ENCODE assay signal across 16 mouse cellular contexts in the genomic region with DNA sequence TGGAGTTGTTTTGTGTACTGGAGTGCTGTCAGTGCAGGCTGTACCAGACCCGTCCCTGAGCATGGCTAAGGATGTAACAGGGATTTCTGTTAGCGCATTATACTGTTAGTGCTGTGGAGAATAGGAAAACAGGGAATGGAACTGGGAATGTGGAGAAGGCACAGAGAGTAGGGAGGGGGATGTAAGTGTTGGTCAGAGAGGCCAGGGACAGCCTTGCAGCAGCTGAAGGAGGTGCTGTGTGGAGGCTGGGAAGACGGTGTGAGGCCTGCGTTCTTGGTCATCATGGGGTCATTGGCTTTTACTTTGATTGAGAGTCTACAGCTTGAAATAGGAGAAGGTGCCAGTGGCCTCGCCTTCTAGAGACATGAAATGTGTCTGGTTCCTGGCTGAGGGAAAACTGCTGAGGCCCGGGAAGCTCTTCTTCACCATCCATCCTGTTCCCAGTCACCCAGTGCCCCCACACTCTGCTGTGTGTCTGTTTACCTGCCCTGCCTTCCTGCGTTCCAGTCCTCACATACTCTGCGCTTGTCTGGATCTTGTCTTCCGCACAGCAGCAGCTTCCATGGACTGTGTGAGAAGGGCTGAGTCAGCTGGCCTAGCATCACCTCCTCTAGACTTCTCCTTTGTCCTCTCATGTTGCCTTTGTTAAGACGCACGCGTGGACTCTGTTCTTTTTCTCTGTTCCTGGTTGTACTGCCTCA. TPM values are rescaled to one million over a fixed set of nuclear protein-coding genes. Genes with fewer than 3 reads are reported as not detected.
DNase-seq lines count a peak whose midpoint lies in the region; ATAC-seq lines count a peak whose summit lies in the region.
"Had no signal": no experiment of that assay in that cellular context is flagged by ENCODE, and none has a peak within 500 bp of the region (broad histone marks: within the 10 kb centered on the region; RNA-seq: fewer than 3 reads in every experiment).

No protein-coding gene starts in this region.

- no peak overlapping the region for H3K9ac ChIP-seq in forebrain, embryonic 16.5 days (replicated peaks; ENCODE audit: low read depth, low read length)
- no peak overlapping the region for H3K9ac ChIP-seq in kidney, embryonic 15.5 days
- no peak overlapping the region for H3K9ac ChIP-seq in neural tube, embryonic 12.5 days
- no peak overlapping the region for H3K9ac ChIP-seq in neural tube, embryonic 15.5 days (replicated peaks)
- H3K9ac ChIP-seq: heart, embryonic 15.5 days; liver, postnatal 0 days had no signal

- peak overlapping the region; percentile 15; the same call in 1 of the 2 replicates for H3K27ac ChIP-seq in forebrain, embryonic 16.5 days (ENCODE audit: low read length)
- H3K27ac ChIP-seq in forebrain, embryonic 10.5 days: no peak overlapping the region
- H3K27ac ChIP-seq in kidney, embryonic 15.5 days: no peak overlapping the region; the same call in 1 of the 2 replicates
- 0 out of 2 replicates have a peak overlapping the region, but pooled peaks have one; percentile 4 for H3K27ac ChIP-seq in neural tube, embryonic 12.5 days
- no peak overlapping the region for H3K27ac ChIP-seq in neural tube, embryonic 15.5 days (replicated peaks)
- H3K27ac ChIP-seq: heart, embryonic 15.5 days; midbrain, embryonic 10.5 days had no signal

- DNase-seq in forebrain, embryonic 10.5 days (ENCODE audit: extremely low spot score, low spot score): no peak
- no peak for DNase-seq in kidney, adult 8-10 months
- no peak for DNase-seq in layer of hippocampus, adult 9-10 months (ENCODE audit: low spot score)
- DNase-seq: adrenal gland, postnatal 14 days; cerebellum, adult 2 months; heart, adult 11 months; kidney, postnatal 10 days; liver, postnatal 0 days; lung, postnatal 4 days; right cerebral cortex, adult 18-20 months had no signal

- no peaks in the 10 kb centered on the region for H3K9me3 ChIP-seq in forebrain, embryonic 16.5 days (ENCODE audit: control insufficient read depth, low read length)
- no peaks in the 10 kb centered on the region for H3K9me3 ChIP-seq in forebrain, embryonic 10.5 days
- no peaks in the 10 kb centered on the region for H3K9me3 ChIP-seq in kidney, embryonic 15.5 days (replicated peaks)
- no peaks in the 10 kb centered on the region for H3K9me3 ChIP-seq in neural tube, embryonic 12.5 days
- H3K9me3 ChIP-seq in neural tube, embryonic 15.5 days (replicated peaks): no peaks in the 10 kb centered on the region
- H3K9me3 ChIP-seq: heart, embryonic 15.5 days; midbrain, embryonic 10.5 days had no signal

- H3K27me3 ChIP-seq in forebrain, embryonic 16.5 days (replicated peaks; ENCODE audit: control insufficient read depth, insufficient read depth, low read length): no peaks in the 10 kb centered on the region
- H3K27me3 ChIP-seq in forebrain, embryonic 10.5 days (ENCODE audit: poor library complexity, severe bottlenecking): no peaks in the 10 kb centered on the region
- no peaks in the 10 kb centered on the region for H3K27me3 ChIP-seq in kidney, embryonic 15.5 days
- no peaks in the 10 kb centered on the region for H3K27me3 ChIP-seq in neural tube, embryonic 12.5 days (replicated peaks)
- H3K27me3 ChIP-seq in neural tube, embryonic 15.5 days (replicated peaks): no peaks in the 10 kb centered on the region
- H3K27me3 ChIP-seq: heart, embryonic 15.5 days had no signal

- no peak overlapping the region for H3K4me2 ChIP-seq in forebrain, embryonic 16.5 days (ENCODE audit: low read length)
- H3K4me2 ChIP-seq in kidney, embryonic 15.5 days: no peak overlapping the region
- H3K4me2 ChIP-seq in neural tube, embryonic 12.5 days (replicated peaks): no peak overlapping the region
- H3K4me2 ChIP-seq in neural tube, embryonic 15.5 days: no peak overlapping the region
- H3K4me2 ChIP-seq: heart, embryonic 15.5 days had no signal

- ATAC-seq in forebrain, embryonic 16.5 days: no peak
- ATAC-seq in kidney, embryonic 15.5 days (replicated peaks; ENCODE audit: low FRiP score): peak; percentile 73
- no peak for ATAC-seq in neural tube, embryonic 12.5 days (ENCODE audit: low FRiP score, low read depth)
- ATAC-seq in neural tube, embryonic 15.5 days (ENCODE audit: low FRiP score): no peak
- ATAC-seq: liver, postnatal 0 days had no signal

- H3K4me1 ChIP-seq in forebrain, embryonic 16.5 days (replicated peaks; ENCODE audit: control insufficient read depth, insufficient read depth, low read length): peaks cover 8% of the 10 kb centered on the region
- peaks cover 6% of the 10 kb centered on the region for H3K4me1 ChIP-seq in forebrain, embryonic 10.5 days
- H3K4me1 ChIP-seq in kidney, embryonic 15.5 days: 0 out of 2 replicates have a peak, but pooled peaks cover 8% of the 10 kb centered on the region
- no peaks in the 10 kb centered on the region for H3K4me1 ChIP-seq in neural tube, embryonic 12.5 days
- peaks cover 3% of the 10 kb centered on the region; the same call in 1 of the 2 replicates for H3K4me1 ChIP-seq in neural tube, embryonic 15.5 days
- H3K4me1 ChIP-seq: heart, embryonic 15.5 days; midbrain, embryonic 10.5 days had no signal

- 72% methylated on average over 12 of the region's 12 CpGs for WGBS in forebrain, embryonic 16.5 days
- WGBS in forebrain, embryonic 10.5 days: 91% methylated on average over 12 of the region's 12 CpGs
- 26% methylated on average over 12 of the region's 12 CpGs for WGBS in kidney, embryonic 15.5 days
- WGBS in neural tube, embryonic 12.5 days: 76% methylated on average over 12 of the region's 12 CpGs
- WGBS in neural tube, embryonic 15.5 days: 71% methylated on average over 12 of the region's 12 CpGs

- no peak overlapping the region for H3K4me3 ChIP-seq in forebrain, embryonic 16.5 days (replicated peaks; ENCODE audit: low read length)
- H3K4me3 ChIP-seq in forebrain, embryonic 10.5 days: no peak overlapping the region
- no peak overlapping the region for H3K4me3 ChIP-seq in kidney, embryonic 15.5 days (replicated peaks)
- H3K4me3 ChIP-seq in neural tube, embryonic 12.5 days: no peak overlapping the region
- no peak overlapping the region for H3K4me3 ChIP-seq in neural tube, embryonic 15.5 days (replicated peaks)
- H3K4me3 ChIP-seq: heart, embryonic 15.5 days; midbrain, embryonic 10.5 days had no signal

- H3K36me3 ChIP-seq in forebrain, embryonic 16.5 days (ENCODE audit: control insufficient read depth, insufficient read depth): no peaks in the 10 kb centered on the region
- peaks cover 87% of the 10 kb centered on the region for H3K36me3 ChIP-seq in forebrain, embryonic 10.5 days (replicated peaks)
- H3K36me3 ChIP-seq in kidney, embryonic 15.5 days: peaks cover 62% of the 10 kb centered on the region
- peaks cover 15% of the 10 kb centered on the region for H3K36me3 ChIP-seq in neural tube, embryonic 12.5 days
- peaks cover 10% of the 10 kb centered on the region; the same call in 1 of the 2 replicates for H3K36me3 ChIP-seq in neural tube, embryonic 15.5 days

RNA-seq across cellular contexts. Expression of gene Vrk1, which starts 50.0 kb away (rescaled TPM):
- polyA plus RNA-seq in forebrain, embryonic 16.5 days (2015; fragmentation: Nextera tagmentation; extraction: Ambion mirVana): 68.3 and 80.2 TPM in 2 replicates
- polyA plus RNA-seq in forebrain, embryonic 10.5 days (2016; fragmentation: Nextera tagmentation; extraction: Ambion mirVana): 123 TPM in 2 replicates
- polyA plus RNA-seq in kidney, embryonic 15.5 days (2015; fragmentation: Nextera tagmentation; extraction: Ambion mirVana): 71.3 and 77.7 TPM in 2 replicates
- polyA plus RNA-seq in neural tube, embryonic 12.5 days (2016; fragmentation: Nextera tagmentation; extraction: Ambion mirVana): 59.7 and 61.5 TPM in 2 replicates
- polyA plus RNA-seq in neural tube, embryonic 15.5 days (2015; fragmentation: Nextera tagmentation; extraction: Ambion mirVana): 24.8 and 40.5 TPM in 2 replicates

Comparison
In these comparisons a context has a peak if more than half of its experiments do, and no peak if none do; other contexts are left out.
1. H3K27ac ChIP-seq: peak in forebrain, embryonic 16.5 days (single experiment) and neural tube, embryonic 12.5 days (single experiment); none in forebrain, embryonic 10.5 days (single experiment), kidney, embryonic 15.5 days (single experiment) and neural tube, embryonic 15.5 days (single experiment).